Mouse (Mus musculus) forebrain, postnatal 0 days (tissue): ENCODE measurements around the gene Fcamr. TPM values are rescaled to one million over a fixed set of nuclear protein-coding genes. Genes with fewer than 3 reads are reported as not detected.

Experiments used
- ATAC-seq: fragments of 200-750 bp; cut with Nextera tagmentation; 2 replicates; pipeline ENCODE4 v1.8.0; 2017; ENCODE audit warnings: mild to moderate bottlenecking, moderate library complexity
- DNase-seq: peaks from one replicate; pipeline ENCODE4 v3.0.0-alpha.2; 2015
- H3K27ac ChIP-seq: fragments of 300-500 bp; sonication (generic); 2 replicates; pipeline ENCODE4 v1.5.1; 2014; ENCODE audit warnings: low read depth, mild to moderate bottlenecking, antibody characterized with exemption, low read length, moderate library complexity, mixed read lengths
- H3K27me3 ChIP-seq: fragments of 300-500 bp; sonication (generic); 2 replicates; pipeline ENCODE4 v1.6.1; 2014; ENCODE audit warnings: mild to moderate bottlenecking, low read length, mixed read lengths; ENCODE audit not compliant: insufficient read depth
- H3K36me3 ChIP-seq: fragments of 300-500 bp; sonication (generic); 2 replicates; pipeline ENCODE4 v1.6.1; 2014; ENCODE audit warnings: mild to moderate bottlenecking, moderate library complexity; ENCODE audit not compliant: insufficient read depth
- H3K4me1 ChIP-seq: fragments of 300-500 bp; sonication (generic); 2 replicates; pipeline ENCODE4 v1.6.1; 2014; ENCODE audit warnings: antibody characterized with exemption; ENCODE audit not compliant: insufficient read depth
- H3K4me2 ChIP-seq: fragments of 300-500 bp; sonication (generic); 2 replicates; pipeline ENCODE4 v1.6.1; 2014; ENCODE audit warnings: low read depth, mild to moderate bottlenecking, moderate library complexity
- H3K4me3 ChIP-seq: fragments of 300-500 bp; sonication (generic); 2 replicates; pipeline ENCODE4 v1.5.1; 2014; ENCODE audit warnings: low read depth, low read length, mixed read lengths
- H3K9ac ChIP-seq: fragments of 300-500 bp; sonication (generic); 2 replicates; pipeline ENCODE4 v1.6.1; 2014; ENCODE audit warnings: mild to moderate bottlenecking
- H3K9me3 ChIP-seq: fragments of 300-500 bp; sonication (generic); 2 replicates; pipeline ENCODE4 v1.6.1; 2016; ENCODE audit warnings: low read length
- CTCF ChIP-seq: sonication (generic); IDR thresholded peaks from 2 replicates; pipeline ENCODE4 v1.5.1; 2016; ENCODE audit warnings: antibody characterized with exemption, control low read depth, low read depth
- WGBS: fragments of 180-500 bp; shearing (Covaris S2); extraction: QIAGEN DNeasy Blood & Tissue Kit; methylation state at CpG from one replicate; pipeline ENCODE4 v1.1.7; 2014; 5-methylcytosine and 5-hydroxymethylcytosine counted together
- polyA plus RNA-seq: library from polyadenylated mRNA; unstranded; fragments of >200 nt; fragmentation: Nextera tagmentation; extraction: Ambion mirVana; gene quantifications from 2 replicates; pipeline ENCODE4 v1.2.1, GENCODE M21; 2015
- total RNA-seq: library from RNA; depleted of rRNA; stranded (reverse); fragments of >200 nt; gene quantifications from 2 replicates; pipeline ENCODE4 v1.2.3, GENCODE M21; 2014

The Fcamr gene
- total and polyA plus RNA-seq, 2 experiments from 2014 or later, result 0.19 TPM; not detected in 1

DNA sequence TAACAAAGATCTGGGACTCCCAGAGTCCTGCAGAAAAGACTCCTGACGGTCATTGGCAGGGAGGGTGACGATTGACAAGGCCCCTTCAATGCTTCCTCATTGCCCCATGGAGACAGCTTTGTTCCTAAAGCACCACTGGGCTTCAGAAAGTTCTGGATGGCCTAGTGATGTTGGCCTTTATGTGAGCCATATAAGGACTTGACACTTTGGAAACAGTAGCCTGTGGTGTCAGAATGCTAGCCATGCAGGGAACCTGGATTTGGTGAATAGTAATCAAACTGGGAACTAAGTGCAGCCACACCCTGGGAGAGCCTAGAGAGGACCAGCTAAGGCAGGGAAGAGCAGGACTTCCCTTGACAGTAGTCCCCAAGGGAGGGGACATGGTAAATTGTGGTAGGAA is 809 bp downstream of the Fcamr start:
- DNase-seq (no peak), ATAC-seq (no peak)
- H3K4me2 ChIP-seq, result no peak overlapping the region
- no peak overlapping the region for H3K9ac ChIP-seq
- H3K4me3 ChIP-seq, result no peak overlapping the region
- H3K27me3 ChIP-seq, result no peaks in the 10 kb centered on the region
- no peaks in the 10 kb centered on the region for H3K4me1 ChIP-seq
- H3K27ac ChIP-seq, result no peak overlapping the region
- no peaks in the 10 kb centered on the region for H3K36me3 ChIP-seq
- no peaks in the 10 kb centered on the region for H3K9me3 ChIP-seq
- WGBS, result 62% methylated on average over 2 of the region's 2 CpGs
- no peak for TF ChIP-seq CTCF

DNA sequence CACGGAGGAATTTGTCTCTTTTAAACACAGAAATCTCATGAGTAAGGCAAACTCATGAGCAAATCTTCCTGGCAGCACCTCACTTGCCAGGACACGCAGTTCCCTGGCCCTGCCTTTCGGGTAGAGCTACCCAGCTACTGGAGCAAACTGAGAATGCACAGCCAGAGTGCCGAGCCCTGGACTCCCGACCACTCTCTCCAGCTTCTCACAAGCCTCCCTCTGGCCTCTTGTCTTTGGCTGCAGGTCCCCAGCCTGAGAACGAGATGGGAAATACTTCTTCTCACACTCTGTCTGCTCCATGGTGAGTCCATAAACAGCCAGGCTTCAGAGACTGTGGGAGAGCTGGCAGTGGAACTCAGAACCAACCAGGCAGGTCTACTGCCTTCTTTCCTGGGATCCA is 2.3 kb downstream of the Fcamr start:
- DNase-seq (no peak), ATAC-seq (no peak)
- TF ChIP-seq CTCF, result no peak
- Histone ChIP-seq H3K4me3 (no peak overlapping the region), H3K9me3 (no peaks in the 10 kb centered on the region), H3K4me2 (no peak overlapping the region), H3K27me3 (no peaks in the 10 kb centered on the region), H3K27ac (no peak overlapping the region), H3K36me3 (no peaks in the 10 kb centered on the region), H3K9ac (no peak overlapping the region), H3K4me1 (no peaks in the 10 kb centered on the region)
- 67% methylated on average over 6 of the region's 6 CpGs for WGBS

DNA sequence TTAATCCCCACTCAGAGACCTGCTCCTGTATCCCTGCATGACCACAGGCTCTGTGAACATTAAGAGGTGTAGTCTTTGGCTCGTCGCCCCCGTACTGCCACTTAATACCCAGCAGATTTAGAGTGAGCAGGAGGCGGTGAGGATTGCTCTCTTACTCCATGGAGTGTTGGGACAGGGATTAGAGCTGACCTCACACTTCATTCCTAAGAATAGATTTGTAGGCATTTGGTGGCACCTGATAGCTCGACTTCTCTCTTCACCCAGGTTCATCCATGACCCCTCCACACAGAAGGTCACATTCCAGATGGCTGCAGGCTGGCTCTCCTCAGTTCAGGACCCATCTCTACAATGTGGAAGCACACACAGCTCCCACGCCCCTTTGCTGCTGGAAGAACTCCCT is 3.6 kb downstream of the Fcamr start:
- no peak for ATAC-seq
- Histone ChIP-seq H3K9me3 (no peaks in the 10 kb centered on the region), H3K27ac (no peak overlapping the region), H3K4me1 (no peaks in the 10 kb centered on the region), H3K4me2 (no peak overlapping the region), H3K4me3 (no peak overlapping the region), H3K27me3 (no peaks in the 10 kb centered on the region), H3K9ac (no peak overlapping the region), H3K36me3 (no peaks in the 10 kb centered on the region)
- 61% methylated on average over 6 of the region's 6 CpGs for WGBS
- DNase-seq, result no peak
- no peak for TF ChIP-seq CTCF

DNA sequence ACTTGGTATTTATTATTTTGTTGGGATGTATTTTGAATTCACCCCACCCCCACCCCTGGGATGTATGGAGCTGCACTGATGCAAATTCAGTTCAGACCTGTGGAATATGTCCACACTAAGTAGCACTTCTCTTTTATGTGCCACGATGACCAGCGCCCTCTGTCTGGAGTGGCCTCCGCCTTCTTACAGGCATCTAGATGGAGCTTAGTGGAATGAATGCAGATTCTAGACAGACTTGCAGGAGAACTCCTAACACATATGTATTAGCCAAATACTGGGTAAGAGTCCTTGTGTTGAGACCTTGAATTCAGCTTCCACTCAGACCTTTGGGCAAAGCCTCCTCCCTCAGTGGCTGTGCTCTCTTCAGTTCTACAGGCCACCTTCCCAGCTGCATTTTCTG is 10.2 kb downstream of the Fcamr start:
- no peak for DNase-seq
- Histone ChIP-seq H3K9ac (no peak overlapping the region), H3K4me1 (no peaks in the 10 kb centered on the region), H3K4me2 (no peak overlapping the region), H3K27me3 (no peaks in the 10 kb centered on the region), H3K36me3 (no peaks in the 10 kb centered on the region), H3K27ac (no peak overlapping the region), H3K9me3 (no peaks in the 10 kb centered on the region), H3K4me3 (no peak overlapping the region)
- no peak for TF ChIP-seq CTCF
- ATAC-seq, result no peak
- WGBS, result 90% methylated on average over 3 of the region's 3 CpGs

DNA sequence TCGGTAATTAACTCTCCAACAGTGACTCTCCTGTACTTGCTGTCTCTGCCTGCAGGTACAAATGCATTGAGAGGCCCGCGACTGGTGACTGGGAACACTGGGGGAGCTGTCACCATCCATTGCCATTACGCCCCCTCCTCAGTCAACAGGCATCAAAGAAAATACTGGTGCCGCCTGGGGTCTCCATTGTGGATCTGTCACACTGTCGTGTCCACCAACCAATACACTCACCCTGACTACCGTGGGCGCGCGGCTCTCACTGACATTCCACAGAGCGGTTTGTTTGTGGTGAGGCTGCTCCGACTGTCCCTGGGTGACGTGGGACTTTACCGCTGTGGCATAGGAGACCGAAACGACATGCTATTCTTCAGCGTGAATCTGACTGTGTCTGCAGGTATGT is 10.6 kb downstream of the Fcamr start:
- Histone ChIP-seq H3K4me2 (no peak overlapping the region), H3K9me3 (no peaks in the 10 kb centered on the region), H3K27me3 (no peaks in the 10 kb centered on the region), H3K27ac (no peak overlapping the region), H3K4me3 (no peak overlapping the region), H3K4me1 (no peaks in the 10 kb centered on the region), H3K9ac (no peak overlapping the region), H3K36me3 (no peaks in the 10 kb centered on the region)
- no peak for DNase-seq
- no peak for ATAC-seq
- TF ChIP-seq CTCF, result no peak
- 69% methylated on average over 17 of the region's 17 CpGs for WGBS

DNA sequence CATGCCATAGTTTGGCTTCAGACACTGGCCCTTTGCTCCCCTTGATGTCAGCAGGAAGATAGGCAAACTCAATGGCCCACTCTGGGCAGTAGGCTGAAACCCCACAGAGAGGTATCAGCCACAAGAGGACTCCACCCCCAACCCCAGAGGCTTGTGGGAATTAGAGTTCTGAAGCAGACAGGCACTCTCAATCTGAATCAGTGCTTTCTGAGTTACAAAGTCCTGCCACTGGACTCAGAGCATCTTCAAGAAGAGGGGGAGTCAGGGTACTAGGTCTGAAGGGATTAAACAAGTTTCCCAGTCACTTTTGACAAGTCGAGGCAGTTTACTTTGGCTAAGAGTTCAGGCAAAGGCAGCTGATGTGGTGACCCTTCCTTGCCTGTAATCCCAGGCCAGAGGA is 19.0 kb downstream of the Fcamr start:
- H3K27ac ChIP-seq, result no peak overlapping the region
- ATAC-seq (no peak), DNase-seq (no peak)
- H3K9me3 ChIP-seq, result no peaks in the 10 kb centered on the region
- 73% methylated on average over 1 of the region's 1 CpGs for WGBS
- no peak overlapping the region for H3K9ac ChIP-seq
- no peaks in the 10 kb centered on the region for H3K27me3 ChIP-seq
- no peaks in the 10 kb centered on the region for H3K4me1 ChIP-seq
- TF ChIP-seq CTCF, result no peak
- no peaks in the 10 kb centered on the region for H3K36me3 ChIP-seq
- no peak overlapping the region for H3K4me2 ChIP-seq
- no peak overlapping the region for H3K4me3 ChIP-seq

DNA sequence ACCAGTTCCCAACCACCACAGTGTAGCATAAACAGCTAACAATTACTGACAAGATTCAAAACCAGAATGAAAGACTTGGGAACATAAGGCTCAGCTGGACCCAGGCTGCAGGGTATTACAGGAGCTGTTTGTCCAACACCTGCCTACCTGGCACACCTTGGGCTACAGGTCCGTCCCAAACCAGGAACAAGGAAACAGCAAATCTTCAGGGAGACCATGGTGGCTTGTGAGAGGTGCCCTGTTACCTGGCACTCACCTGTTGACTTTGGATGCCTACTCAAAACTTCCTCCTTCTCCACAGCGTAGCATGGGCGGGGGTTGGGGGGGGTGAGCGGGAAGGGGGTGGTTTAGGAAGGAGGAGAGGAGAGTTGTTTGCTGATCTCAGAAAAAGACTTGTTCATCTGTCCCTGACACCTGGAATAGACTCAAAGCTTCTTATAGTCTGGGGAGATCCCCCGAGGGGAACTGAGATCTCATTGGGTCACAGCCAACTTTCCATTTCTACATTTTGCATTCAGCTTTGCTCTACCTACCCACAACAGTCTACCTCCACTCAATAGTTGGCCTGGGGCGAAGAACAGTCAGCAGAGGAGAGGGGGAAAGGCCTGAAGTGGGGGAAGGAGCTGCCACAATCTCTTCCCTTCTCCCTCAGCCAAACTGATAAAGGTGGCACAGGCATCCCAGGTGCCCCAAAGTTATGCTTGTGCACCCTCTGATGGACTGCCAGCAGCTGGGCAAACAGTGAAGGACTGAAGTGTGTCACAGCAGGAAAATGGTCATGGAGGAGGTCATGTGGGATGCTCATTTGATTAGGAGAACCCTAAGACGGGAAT is 19.8 kb downstream of the Fcamr start:
- Histone ChIP-seq H3K36me3 (no peaks in the 10 kb centered on the region), H3K9me3 (no peaks in the 10 kb centered on the region), H3K9ac (no peak overlapping the region), H3K4me3 (no peak overlapping the region), H3K27me3 (no peaks in the 10 kb centered on the region), H3K4me2 (no peak overlapping the region), H3K27ac (no peak overlapping the region), H3K4me1 (no peaks in the 10 kb centered on the region)
- ATAC-seq (no peak), DNase-seq (no peak)
- 84% methylated on average over 7 of the region's 7 CpGs for WGBS
- TF ChIP-seq CTCF, result no peak

DNA sequence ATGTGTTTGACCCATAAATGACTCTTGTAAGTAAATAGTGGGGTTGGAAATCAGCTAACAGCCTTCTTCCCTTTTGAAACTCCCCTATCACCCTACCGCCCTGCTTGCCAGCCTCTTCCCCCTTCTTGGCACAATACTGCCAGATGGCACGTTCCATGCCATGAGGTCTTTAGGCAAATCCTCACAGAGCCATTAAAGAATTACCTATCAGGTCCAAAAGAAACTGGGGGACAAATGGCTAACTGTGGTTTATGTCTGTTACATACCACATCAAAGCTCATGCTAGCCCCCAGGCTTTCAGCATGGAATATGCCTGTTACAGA is 20.4 kb downstream of the Fcamr start:
- Histone ChIP-seq H3K36me3 (no peaks in the 10 kb centered on the region), H3K9ac (no peak overlapping the region), H3K4me1 (no peaks in the 10 kb centered on the region), H3K27me3 (no peaks in the 10 kb centered on the region), H3K9me3 (no peaks in the 10 kb centered on the region), H3K27ac (no peak overlapping the region), H3K4me2 (no peak overlapping the region), H3K4me3 (no peak overlapping the region)
- no peak for ATAC-seq
- no peak for DNase-seq
- 89% methylated on average over 2 of the region's 2 CpGs for WGBS
- no peak for TF ChIP-seq CTCF
